Mouse (Mus musculus) limb, embryonic 14.5 days (tissue): ENCODE measurements around the gene Ebf1. TPM values are rescaled to one million over a fixed set of nuclear protein-coding genes. Genes with fewer than 3 reads are reported as not detected.

Experiments used
- ATAC-seq: fragments of 200-750 bp; cut with Nextera tagmentation; 2 replicates; pipeline ENCODE4 v1.8.0; 2017; ENCODE audit warnings: low read depth, moderate number of reproducible peaks, moderate TSS enrichment; ENCODE audit not compliant: low FRiP score
- DNase-seq: peaks from one replicate; pipeline ENCODE4 v3.0.0-alpha.2; 2015; ENCODE audit warnings: low spot score
- H3K27ac ChIP-seq: fragments of 300-500 bp; sonication (generic); replicated peaks from 2 replicates; pipeline ENCODE4 v1.5.1; 2014; ENCODE audit warnings: low read depth, mild to moderate bottlenecking, low read length, moderate library complexity, mixed read lengths
- H3K27me3 ChIP-seq: fragments of 300-500 bp; sonication (generic); 2 replicates; pipeline ENCODE4 v1.6.1; 2014; ENCODE audit warnings: low read length, mixed read lengths; ENCODE audit not compliant: control insufficient read depth, insufficient read depth
- H3K36me3 ChIP-seq: fragments of 300-500 bp; sonication (generic); 2 replicates; pipeline ENCODE4 v1.6.1; 2014; ENCODE audit warnings: mild to moderate bottlenecking, low read length, moderate library complexity, mixed read lengths; ENCODE audit not compliant: control insufficient read depth, insufficient read depth
- H3K4me1 ChIP-seq: fragments of 300-500 bp; sonication (generic); 2 replicates; pipeline ENCODE4 v1.6.1; 2014; ENCODE audit warnings: antibody characterized with exemption, low read length, mixed read lengths; ENCODE audit not compliant: control insufficient read depth, insufficient read depth
- H3K4me2 ChIP-seq: fragments of 300-500 bp; sonication (generic); replicated peaks from 2 replicates; pipeline ENCODE4 v1.6.1; 2014; ENCODE audit warnings: low read depth, mild to moderate bottlenecking, low read length, moderate library complexity; ENCODE audit not compliant: severe bottlenecking
- H3K4me3 ChIP-seq: fragments of 300-500 bp; sonication (generic); replicated peaks from 2 replicates; pipeline ENCODE4 v1.5.1; 2014; ENCODE audit warnings: low read length
- H3K9ac ChIP-seq: fragments of 300-500 bp; sonication (generic); 2 replicates; pipeline ENCODE4 v1.6.1; 2014; ENCODE audit warnings: mild to moderate bottlenecking, low read depth, low read length, moderate library complexity; ENCODE audit not compliant: severe bottlenecking
- H3K9me3 ChIP-seq: fragments of 300-500 bp; sonication (generic); 2 replicates; pipeline ENCODE4 v1.6.1; 2016; ENCODE audit warnings: low read length; ENCODE audit not compliant: control insufficient read depth
- POLR2A ChIP-seq: fragments of 200-500 bp; IDR thresholded peaks from 2 replicates; pipeline ENCODE4 v1.8.0; 2012; ENCODE audit warnings: inconsistent platforms, mild to moderate bottlenecking, moderate library complexity, borderline replicate concordance; ENCODE audit not compliant: insufficient read depth, insufficient read length; ENCODE audit errors: extremely low read depth
- WGBS: fragments of 180-500 bp; shearing (Covaris S2); extraction: QIAGEN DNeasy Blood & Tissue Kit; methylation state at CpG from one replicate; pipeline ENCODE4 v1.1.7; 2014; 5-methylcytosine and 5-hydroxymethylcytosine counted together
- polyA plus RNA-seq, 2 experiments: library from polyadenylated mRNA; depleted of rRNA in 1 of 2; stranded (reverse) in 1 of 2; unstranded in 1 of 2; fragments of >200 nt; fragmentation: Nextera tagmentation in 1 of 2; extraction: Ambion mirVana in 1 of 2; gene quantifications; 2 replicates each; pipeline versions ENCODE4 v1.2.1 to v1.2.3; 2012 to 2014

Ebf1 gene
- polyA plus RNA-seq, 2 experiments: 42.9 to 71.4 TPM

GRCm38 (mm10) chr11:44606881-44607280, 10.2 kb upstream of the Ebf1 start:
- DNase-seq (no peak), ATAC-seq (no peak)
- Histone ChIP-seq H3K4me3 (no peak overlapping the region), H3K36me3 (no peaks in the 10 kb centered on the region), H3K9me3 (no peaks in the 10 kb centered on the region), H3K4me2 (no peak overlapping the region), H3K4me1 (peaks cover 3% of the 10 kb centered on the region; the same call in 1 of the 2 replicates), H3K27me3 (no peaks in the 10 kb centered on the region), H3K27ac (no peak overlapping the region), H3K9ac (no peak overlapping the region)
- WGBS: 87% methylated on average over 8 of the region's 8 CpGs
- no peak for TF ChIP-seq POLR2A

GRCm38 (mm10) chr11:44608646-44609045, 8.5 kb upstream of the Ebf1 start:
- Histone ChIP-seq H3K36me3 (no peaks in the 10 kb centered on the region), H3K27ac (no peak overlapping the region), H3K4me3 (no peak overlapping the region), H3K27me3 (peaks cover 16% of the 10 kb centered on the region; the same call in 1 of the 2 replicates), H3K4me2 (no peak overlapping the region), H3K9me3 (no peaks in the 10 kb centered on the region), H3K4me1 (peaks cover 17% of the 10 kb centered on the region), H3K9ac (no peak overlapping the region)
- no peak for TF ChIP-seq POLR2A
- ATAC-seq (no peak), DNase-seq (no peak)
- WGBS: 78% methylated on average over 11 of the region's 11 CpGs

GRCm38 (mm10) chr11:44610971-44611781, 5.9 kb upstream of the Ebf1 start:
- DNase-seq: peak; percentile 93
- ATAC-seq: peak; percentile 84
- Histone ChIP-seq H3K4me3 (peak overlapping the region; percentile 40), H3K36me3 (no peaks in the 10 kb centered on the region), H3K27ac (peak overlapping the region; percentile 38), H3K9ac (peak overlapping the region; percentile 47), H3K4me2 (peak overlapping the region; percentile 89), H3K9me3 (no peaks in the 10 kb centered on the region), H3K4me1 (peaks cover 22% of the 10 kb centered on the region), H3K27me3 (peaks cover 16% of the 10 kb centered on the region; the same call in 1 of the 2 replicates)
- no peak for TF ChIP-seq POLR2A
- under 1% methylated on average over 45 of the region's 45 CpGs for WGBS

- Histone ChIP-seq H3K36me3 (no peaks in the 10 kb centered on the region), H3K4me1 (peaks cover 25% of the 10 kb centered on the region), H3K27me3 (peaks cover 16% of the 10 kb centered on the region; the same call in 1 of the 2 replicates), H3K4me2 (peak overlapping the region; percentile 89), H3K9ac (no peak overlapping the region), H3K27ac (no peak overlapping the region), H3K9me3 (no peaks in the 10 kb centered on the region), H3K4me3 (0 out of 2 replicates have a peak overlapping the region, but pooled peaks have one; percentile 40)
- no peak for TF ChIP-seq POLR2A
- ATAC-seq (no peak), DNase-seq (no peak)
- WGBS: 6% methylated on average over 10 of the region's 10 CpGs
Observed at GRCm38 (mm10) chr11:44612156-44612555, 5.0 kb upstream of the Ebf1 start.

- H3K9me3 ChIP-seq: no peaks in the 10 kb centered on the region
- no peaks in the 10 kb centered on the region for H3K36me3 ChIP-seq
- peak overlapping the region; percentile 44 for H3K9ac ChIP-seq
- peak overlapping the region; percentile 26 for H3K4me3 ChIP-seq
- H3K4me2 ChIP-seq: peak overlapping the region; percentile 89
- DNase-seq: no peak
- no peak for TF ChIP-seq POLR2A
- H3K27me3 ChIP-seq: peaks cover 16% of the 10 kb centered on the region; the same call in 1 of the 2 replicates
- no peak for ATAC-seq
- peaks cover 25% of the 10 kb centered on the region for H3K4me1 ChIP-seq
- no peak overlapping the region for H3K27ac ChIP-seq
- 5% methylated on average over 38 of the region's 38 CpGs for WGBS
Observed at GRCm38 (mm10) chr11:44612681-44613410, 4.3 kb upstream of the Ebf1 start.
